Mouse (Mus musculus) gastrocnemius, adult 2 months (tissue): ENCODE data around the gene Itgb1bp1. TPM values are rescaled to one million over a fixed set of nuclear protein-coding genes. Genes with fewer than 3 reads are reported as not detected.

Experiments used
- DNase-seq: peaks from one replicate; pipeline ENCODE4 v3.0.0; 2022
- H3K27ac ChIP-seq: fragments of 200-600 bp; 2 replicates; pipeline ENCODE4 v1.8.1; 2022; ENCODE audit warnings: mild to moderate bottlenecking
- H3K4me3 ChIP-seq: fragments of 200-600 bp; 2 replicates; pipeline ENCODE4 v1.8.1; 2022; ENCODE audit warnings: mild to moderate bottlenecking, moderate library complexity
- CTCF ChIP-seq: fragments of 200-600 bp; IDR thresholded peaks from 2 replicates; pipeline ENCODE4 v1.8.1; 2022; ENCODE audit warnings: antibody characterized with exemption, mild to moderate bottlenecking, moderate library complexity
- intact Hi-C: fragments of 180-260 bp; cut with DNase I; formaldehyde crosslinking; loops from one replicate; pipeline ENCODE4 v1.15.1; 2025
- total RNA-seq, 2 experiments: library from RNA; stranded (reverse); gene quantifications; 2 replicates each; pipeline ENCODE4 v1.2.3; 2021

Gene Itgb1bp1
- total RNA-seq, 2 experiments from 2014 or later, result 39.0 to 42.1 TPM

- intact Hi-C loops, result loop anchor here (2.0 to 5.0 kb wide), 2 partner anchors 117 to 150 kb away; no protein-coding TSS in a partner anchor
- TF ChIP-seq CTCF, result peak; percentile 70
- no peak overlapping the region for H3K4me3 ChIP-seq
- H3K27ac ChIP-seq, result peak overlapping the region; percentile 77
- DNase-seq, result peak; percentile 82
Measured at GRCm38 (mm10) chr12:21227076-21227980, 58.8 kb downstream of the Itgb1bp1 start.

- peak overlapping the region; percentile 77 for H3K27ac ChIP-seq
- intact Hi-C loops, result loop anchor here (2.0 to 5.0 kb wide), 2 partner anchors 116 to 149 kb away; no protein-coding TSS in a partner anchor
- H3K4me3 ChIP-seq, result no peak overlapping the region
- no peak for DNase-seq
- no peak for TF ChIP-seq CTCF
Measured at GRCm38 (mm10) chr12:21226316-21226715, 59.8 kb downstream of the Itgb1bp1 start.

- intact Hi-C loops, result loop anchor here (5.0 kb wide), 1 partner anchor 148 kb away; no protein-coding TSS in a partner anchor
- no peak for DNase-seq
- H3K4me3 ChIP-seq, result no peak overlapping the region
- peak overlapping the region; percentile 43 for H3K27ac ChIP-seq
- TF ChIP-seq CTCF, result no peak
Measured at GRCm38 (mm10) chr12:21225358-21225757, 60.7 kb downstream of the Itgb1bp1 start.

- H3K4me3 ChIP-seq, result no peak overlapping the region
- intact Hi-C loops, result no loop called here
Measured at GRCm38 (mm10) chr12:21223923-21224322, 62.2 kb downstream of the Itgb1bp1 start.

GRCm38 (mm10) chr12:21220596-21220995 is 65.5 kb downstream of the Itgb1bp1 start:
- intact Hi-C loops, result no loop called here
- no peak for TF ChIP-seq CTCF
- no peak overlapping the region for H3K27ac ChIP-seq
- no peak overlapping the region for H3K4me3 ChIP-seq
- DNase-seq, result no peak

More at GRCm38 (mm10) chr12:21223923-21224322, 62.2 kb downstream of the Itgb1bp1 start:
- H3K27ac ChIP-seq, result no peak overlapping the region
- no peak for DNase-seq
- TF ChIP-seq CTCF, result no peak

GRCm38 (mm10) chr12:21217776-21218444 is 68.2 kb downstream of the Itgb1bp1 start:
- TF ChIP-seq CTCF, result no peak
- H3K27ac ChIP-seq, result no peak overlapping the region
- intact Hi-C loops, result no loop called here

GRCm38 (mm10) chr12:21214551-21215165 is 71.4 kb downstream of the Itgb1bp1 start:
- no peak overlapping the region for H3K4me3 ChIP-seq
- H3K27ac ChIP-seq, result no peak overlapping the region
- TF ChIP-seq CTCF, result no peak
- no peak for DNase-seq
- intact Hi-C loops, result no loop called here

More at GRCm38 (mm10) chr12:21217776-21218444, 68.2 kb downstream of the Itgb1bp1 start:
- DNase-seq, result no peak
- no peak overlapping the region for H3K4me3 ChIP-seq

GRCm38 (mm10) chr12:21212876-21213275 is 73.2 kb downstream of the Itgb1bp1 start:
- intact Hi-C loops, result no loop called here
- H3K4me3 ChIP-seq, result no peak overlapping the region
- TF ChIP-seq CTCF, result no peak
- DNase-seq, result no peak
- no peak overlapping the region for H3K27ac ChIP-seq

GRCm38 (mm10) chr12:21209273-21209672 is 76.8 kb downstream of the Itgb1bp1 start:
- DNase-seq, result no peak
- intact Hi-C loops, result no loop called here
- TF ChIP-seq CTCF, result no peak
- peak overlapping the region; percentile 9; the same call in 1 of the 2 replicates for H3K27ac ChIP-seq
- no peak overlapping the region for H3K4me3 ChIP-seq

- peak overlapping the region; percentile 24 for H3K27ac ChIP-seq
- no peak for DNase-seq
- intact Hi-C loops, result no loop called here
- no peak overlapping the region for H3K4me3 ChIP-seq
- no peak for TF ChIP-seq CTCF
Measured at GRCm38 (mm10) chr12:21208172-21208795, 77.8 kb downstream of the Itgb1bp1 start.

- DNase-seq, result no peak
- no peak overlapping the region for H3K4me3 ChIP-seq
- intact Hi-C loops, result no loop called here
- H3K27ac ChIP-seq, result no peak overlapping the region
- no peak for TF ChIP-seq CTCF
Measured at GRCm38 (mm10) chr12:21207422-21207821, 78.7 kb downstream of the Itgb1bp1 start.

- intact Hi-C loops, result no loop called here
- DNase-seq, result no peak
- TF ChIP-seq CTCF, result no peak
- H3K27ac ChIP-seq, result no peak overlapping the region
- H3K4me3 ChIP-seq, result no peak overlapping the region
Measured at GRCm38 (mm10) chr12:21205799-21206198, 80.3 kb downstream of the Itgb1bp1 start.
